Mouse (Mus musculus) erythroblast, embryonic 14.5 days (primary cell): ENCODE data around the gene Asb14.

Experiments
- GATA1 ChIP-seq: IDR thresholded peaks from 2 replicates; pipeline ENCODE4 v1.6.1; 2012; ENCODE audit warnings: low read length, inconsistent platforms, mixed read lengths
- TAL1 ChIP-seq: IDR thresholded peaks from 3 replicates; pipeline ENCODE4 v1.6.1; 2012; ENCODE audit warnings: low read length, inconsistent platforms, mixed read lengths

DNA sequence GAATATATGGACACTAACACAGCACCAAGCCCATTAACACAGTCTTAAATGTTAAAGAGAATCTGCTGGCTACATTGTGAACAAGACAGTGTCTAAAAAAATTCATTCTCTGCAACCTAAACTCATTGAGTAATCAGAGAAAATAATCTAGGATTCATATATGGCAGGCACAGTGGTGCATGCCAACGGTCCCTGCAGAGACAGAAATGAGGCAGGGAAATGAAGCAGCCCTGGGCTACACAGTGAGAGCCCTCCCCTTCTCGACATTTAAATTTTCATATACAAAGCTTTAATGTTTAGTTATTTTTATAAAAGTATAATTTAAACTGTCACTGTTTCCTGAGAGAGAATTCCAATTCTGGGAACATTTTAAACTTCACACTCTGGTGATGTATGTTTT, 5.1 kb downstream of the Asb14 start:
- TF ChIP-seq TAL1: no peak
- no peak for TF ChIP-seq GATA1
